Mouse (Mus musculus) heart, postnatal 14 days (tissue): ENCODE measurements around the gene Cracr2a. TPM values are rescaled to one million over a fixed set of nuclear protein-coding genes. Genes with fewer than 3 reads are reported as not detected.
A peak's percentile ranks its signal among the peaks of the same experiment; 100 is the strongest.

Source experiments
- DNase-seq, 2 experiments: peaks; one replicate each; pipeline ENCODE4 v3.0.0; 2021 to 2022
- intact Hi-C: fragments of 180-260 bp; cut with DNase I; formaldehyde crosslinking; loops from one replicate; pipeline ENCODE4 v1.15.1; 2025
- total RNA-seq, 2 experiments: library from RNA; stranded (reverse); gene quantifications; 2 replicates each; pipeline ENCODE4 v1.2.3; 2021

The Cracr2a gene
- total RNA-seq, 2 experiments from 2014 or later, result 1.4 to 2.6 TPM

DNA sequence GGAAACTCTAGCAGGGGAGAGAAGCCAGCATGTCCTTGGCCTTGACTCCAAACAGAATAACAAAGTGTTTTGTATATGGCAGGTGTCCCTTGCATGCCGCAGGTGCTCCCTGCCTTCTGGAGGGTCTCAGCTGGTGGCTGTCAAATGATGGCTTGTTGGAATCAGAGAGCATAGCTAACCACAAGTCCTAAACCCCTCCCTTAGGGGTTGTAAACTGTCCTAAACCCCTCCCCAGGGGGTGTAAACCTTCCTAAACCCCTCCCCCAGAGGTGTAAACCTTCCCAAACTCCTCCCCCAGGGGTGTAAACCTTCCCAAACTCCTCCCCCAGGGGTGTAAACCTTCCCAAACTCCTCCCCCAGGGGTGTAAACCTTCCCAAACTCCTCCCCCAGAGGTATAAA, 55.5 kb downstream of the Cracr2a start:
- intact Hi-C loops, result loop anchor here (1.0 to 2.0 kb wide), 2 partner anchors 304 to 328 kb away; no protein-coding TSS in a partner anchor
- DNase-seq, result no peak

DNA sequence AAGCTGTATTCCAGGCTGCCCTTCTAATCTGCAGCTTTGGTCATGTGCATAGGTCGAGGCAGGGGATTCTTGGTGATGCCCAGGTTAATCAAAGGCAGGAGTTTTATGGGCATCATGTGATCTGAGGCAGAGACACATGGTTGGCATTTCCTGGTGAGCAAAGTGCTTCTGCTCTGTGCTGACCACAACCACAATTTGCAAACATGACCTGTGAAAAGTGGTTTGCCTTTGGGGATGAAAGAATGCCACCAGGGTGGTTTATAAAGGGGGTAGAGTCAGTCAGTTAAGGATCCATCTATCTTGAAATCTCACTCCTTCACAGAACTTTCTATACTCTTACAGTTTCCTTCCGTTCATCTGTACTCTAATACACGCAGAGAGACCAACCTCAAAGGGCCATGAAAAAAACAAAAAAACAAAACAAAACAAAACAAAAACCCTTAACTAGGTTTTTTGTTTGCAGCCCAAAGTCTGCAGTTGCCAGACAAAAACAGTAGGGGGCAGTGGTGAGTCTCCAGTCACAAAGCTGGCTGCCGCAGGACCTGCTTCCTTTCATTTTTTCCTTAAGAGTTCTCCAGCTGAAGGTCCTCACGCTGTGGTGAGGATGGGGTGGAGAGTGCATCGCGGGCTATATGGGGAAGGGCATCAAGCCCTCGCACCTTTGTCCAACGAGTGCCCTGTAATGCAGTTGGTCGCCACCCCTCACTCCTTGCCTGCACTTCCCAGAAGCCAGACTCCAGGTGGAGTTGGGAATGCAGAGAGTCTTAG, 56.3 kb downstream of the Cracr2a start:
- peak; percentile 22 to 49 for DNase-seq
- intact Hi-C loops, result loop anchor here (1.0 to 2.0 kb wide), 2 partner anchors 303 to 327 kb away; no protein-coding TSS in a partner anchor

DNA sequence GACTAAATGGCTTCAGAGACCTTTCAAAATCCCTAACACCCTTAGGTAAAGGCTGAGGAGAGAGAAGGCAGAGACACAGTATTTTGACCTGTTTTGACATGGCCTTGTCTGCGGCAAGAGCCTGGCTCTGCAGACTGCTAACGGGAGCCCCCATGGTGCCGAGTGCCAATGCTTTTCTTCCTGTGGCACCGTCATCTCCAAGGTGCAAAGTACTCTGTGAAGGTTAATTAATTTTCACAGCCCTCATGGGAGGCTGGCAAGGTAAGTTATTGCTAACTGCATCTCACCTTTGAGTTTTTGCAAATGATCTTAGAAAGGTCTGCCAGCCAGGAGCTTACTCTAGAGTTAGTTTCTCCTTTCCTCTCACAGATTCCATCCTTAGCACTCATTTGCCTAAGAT, 57.5 kb downstream of the Cracr2a start:
- no peak for DNase-seq
- intact Hi-C loops, result no loop called here

DNA sequence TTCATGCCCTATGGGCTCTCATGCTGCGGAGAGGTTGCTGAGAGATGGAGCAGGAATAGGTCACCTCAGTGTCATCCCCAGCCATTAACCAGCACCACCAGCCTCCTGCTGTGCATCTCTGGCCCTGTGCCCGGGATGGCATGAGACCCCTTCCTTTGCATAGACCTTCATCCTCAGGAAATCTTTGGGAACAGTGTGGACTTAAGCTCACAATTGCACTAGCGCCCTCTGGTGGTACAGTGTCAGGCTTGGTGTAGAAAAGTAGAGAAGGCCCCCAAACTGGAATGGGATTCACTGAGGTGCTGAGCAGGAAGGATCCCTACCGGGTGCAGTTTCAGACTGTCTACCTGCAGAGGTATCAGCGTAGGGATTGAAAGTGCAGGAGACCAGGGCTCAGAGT, 64.0 kb downstream of the Cracr2a start:
- peak; percentile 51 to 72 for DNase-seq
- intact Hi-C loops, result loop anchor here (2.0 kb wide), 1 partner anchor 82 kb away; no protein-coding TSS in a partner anchor

DNA sequence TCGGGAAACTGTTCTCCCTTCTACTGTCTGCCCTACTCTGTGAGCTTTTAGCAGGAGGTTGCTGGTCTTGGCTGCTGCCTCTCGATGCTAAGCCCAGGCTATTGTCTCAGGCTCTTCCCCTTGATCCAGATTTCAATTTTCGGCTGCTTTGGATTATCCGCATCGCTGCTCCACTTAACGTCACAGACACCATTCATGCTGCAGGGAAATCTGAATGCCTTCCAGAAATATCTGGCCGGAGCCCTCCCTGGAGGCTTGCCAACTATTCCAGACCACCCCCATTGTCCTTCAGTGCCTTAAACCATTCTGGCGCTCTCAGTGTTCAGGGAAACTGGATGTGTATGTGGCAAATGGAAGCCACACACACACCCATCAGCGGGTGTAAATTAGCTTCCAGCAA, 66.3 kb downstream of the Cracr2a start:
- intact Hi-C loops, result no loop called here
- DNase-seq, result no peak

DNA sequence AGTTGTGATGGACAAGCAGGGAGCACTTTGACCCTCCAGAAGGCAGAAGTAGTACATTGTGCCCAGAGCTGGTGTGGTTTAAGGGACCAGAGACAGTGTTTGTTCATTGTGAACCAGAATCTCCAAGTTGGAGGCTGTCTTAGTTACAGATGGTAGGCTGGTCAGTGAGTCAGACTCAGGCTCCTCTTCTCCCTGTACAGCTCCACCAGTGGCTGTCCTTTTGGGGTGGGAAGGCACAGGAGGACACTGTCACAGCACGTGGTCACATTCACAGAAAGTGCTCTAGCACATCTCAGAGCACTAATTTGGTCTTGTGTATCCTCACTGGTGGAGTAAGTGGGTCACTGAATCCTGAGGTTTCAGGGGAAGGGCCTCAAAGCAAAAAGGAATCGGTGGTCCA, 68.1 kb downstream of the Cracr2a start:
- no peak for DNase-seq
- intact Hi-C loops, result no loop called here

DNA sequence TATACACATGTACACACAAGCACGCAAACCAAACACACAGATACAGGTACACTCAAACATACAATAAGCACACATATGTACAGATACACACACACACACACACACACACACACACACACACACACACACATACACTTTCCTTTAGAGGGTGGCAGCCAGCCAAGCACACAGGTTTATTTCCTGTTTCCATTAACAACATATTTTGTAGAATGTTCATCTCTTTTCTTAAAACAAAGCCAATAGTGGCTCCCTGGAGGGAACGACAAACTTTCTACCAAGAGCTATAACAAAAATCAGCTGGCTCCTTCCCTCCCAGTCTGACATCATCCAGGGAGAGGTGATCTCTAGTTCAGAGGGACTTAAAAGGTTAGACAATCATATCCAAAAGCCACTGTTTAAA, 73.7 kb downstream of the Cracr2a start:
- no peak for DNase-seq
- intact Hi-C loops, result no loop called here

DNA sequence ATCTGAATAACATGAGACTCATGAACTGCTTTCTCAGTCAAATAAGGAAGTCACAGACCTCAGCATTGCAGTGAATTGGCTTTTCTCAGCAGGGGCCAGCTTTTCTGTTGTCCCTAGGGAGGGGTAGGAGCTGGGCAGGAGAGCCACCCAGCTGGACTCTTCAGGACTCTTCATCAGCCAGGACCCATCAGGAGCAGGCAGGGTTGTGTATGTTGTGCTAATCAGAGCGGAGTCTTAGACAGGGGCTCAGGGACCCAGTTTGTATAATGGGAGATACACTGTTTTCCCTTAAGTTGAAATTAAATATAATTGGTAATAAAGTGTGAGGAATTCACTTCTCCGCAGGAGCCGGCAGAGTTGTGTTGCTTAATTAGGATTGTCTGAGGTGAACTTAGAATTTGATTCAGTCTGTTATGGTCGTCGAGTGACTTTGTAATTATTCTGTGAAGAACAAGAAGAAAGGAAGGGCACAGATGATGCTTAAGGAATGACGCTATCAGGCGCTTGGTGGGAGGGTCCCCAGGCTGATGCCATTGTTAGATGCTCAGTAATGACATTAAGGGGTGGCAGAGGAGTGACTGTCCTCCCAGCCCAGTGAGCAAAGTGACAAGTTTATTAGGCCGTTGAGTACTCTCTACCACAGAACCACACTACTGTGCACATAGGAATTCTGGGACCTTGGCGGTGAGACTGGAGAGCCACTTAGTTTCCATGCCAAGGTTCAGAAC, 74.5 kb downstream of the Cracr2a start:
- DNase-seq, result no peak
- intact Hi-C loops, result no loop called here

DNA sequence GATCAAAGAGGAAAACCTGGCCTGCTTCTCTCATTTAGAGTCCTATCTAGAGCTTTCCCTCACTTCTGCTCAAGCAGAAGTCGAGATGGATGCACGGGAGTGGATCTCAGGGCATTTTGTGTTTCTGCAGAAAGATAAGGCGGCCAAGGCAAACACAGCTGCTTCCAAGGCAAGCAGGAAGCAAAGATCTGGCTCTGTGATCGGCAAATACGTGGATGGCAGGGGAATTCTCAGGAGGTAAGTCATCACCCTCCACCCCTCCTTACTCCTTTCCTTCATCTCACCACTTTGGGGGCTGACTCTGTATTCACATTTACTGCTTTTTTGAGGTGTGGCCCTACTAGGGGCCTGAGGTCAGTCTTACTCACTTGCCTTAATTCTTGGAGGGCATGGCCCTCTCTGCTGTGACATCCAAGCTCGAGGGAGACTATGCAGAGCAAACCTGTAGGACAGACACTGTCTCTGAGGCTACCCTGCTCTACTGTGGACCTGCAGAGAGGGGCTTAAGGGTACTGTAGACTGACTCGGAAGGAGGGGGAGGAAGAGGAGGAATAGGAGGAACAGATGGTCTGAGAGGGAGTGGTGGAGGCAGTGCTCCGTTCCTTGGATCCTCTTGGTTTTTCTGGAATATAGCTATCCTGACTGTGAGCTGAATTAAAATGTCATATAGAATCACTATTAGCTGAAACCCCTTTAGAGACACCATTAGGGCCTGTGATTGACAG, 80.1 kb downstream of the Cracr2a start:
- intact Hi-C loops, result no loop called here
- DNase-seq, result no peak

DNA sequence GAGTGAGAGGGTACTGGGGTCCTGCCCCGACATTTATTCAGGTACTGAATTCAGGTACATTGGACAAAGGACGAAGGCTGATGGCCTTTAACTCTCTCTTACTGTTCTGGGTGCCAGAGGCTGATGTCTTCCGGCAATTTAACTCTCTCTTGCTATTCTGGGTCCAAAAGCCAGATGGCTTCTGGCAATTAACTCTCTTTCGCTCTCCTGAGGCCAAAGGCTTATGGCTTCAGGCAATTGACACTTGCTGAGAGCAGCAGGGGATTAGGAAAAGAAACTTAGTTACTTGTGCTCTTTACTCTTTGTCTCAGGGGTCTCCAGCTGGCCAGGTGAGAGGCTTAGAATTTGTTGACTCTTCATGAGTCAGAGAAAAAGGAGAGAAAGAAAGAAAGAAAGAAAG, 94.8 kb downstream of the Cracr2a start:
- intact Hi-C loops, result no loop called here

DNA sequence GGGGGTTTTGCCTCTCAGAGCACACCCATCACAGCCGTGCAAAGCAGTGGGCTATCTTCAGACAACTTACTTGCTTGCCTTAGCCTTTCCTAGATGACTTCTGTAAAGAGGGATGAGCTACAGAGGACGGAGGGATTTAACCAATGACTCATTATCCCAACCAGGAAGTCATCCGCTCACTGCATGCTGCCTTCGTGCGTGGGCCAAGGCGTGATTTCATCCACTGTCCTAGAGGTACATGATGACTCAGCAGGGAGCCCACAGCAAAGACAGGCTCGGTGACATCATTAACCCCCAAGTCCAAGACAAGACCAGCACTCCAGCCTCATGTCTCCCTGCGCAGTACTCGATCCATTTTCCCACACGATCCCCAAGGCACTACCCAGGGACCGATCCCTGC, 96.0 kb downstream of the Cracr2a start:
- intact Hi-C loops, result no loop called here
- no peak for DNase-seq

More for the DNA sequence above, 94.8 kb downstream of the Cracr2a start:
- DNase-seq, result no peak

DNA sequence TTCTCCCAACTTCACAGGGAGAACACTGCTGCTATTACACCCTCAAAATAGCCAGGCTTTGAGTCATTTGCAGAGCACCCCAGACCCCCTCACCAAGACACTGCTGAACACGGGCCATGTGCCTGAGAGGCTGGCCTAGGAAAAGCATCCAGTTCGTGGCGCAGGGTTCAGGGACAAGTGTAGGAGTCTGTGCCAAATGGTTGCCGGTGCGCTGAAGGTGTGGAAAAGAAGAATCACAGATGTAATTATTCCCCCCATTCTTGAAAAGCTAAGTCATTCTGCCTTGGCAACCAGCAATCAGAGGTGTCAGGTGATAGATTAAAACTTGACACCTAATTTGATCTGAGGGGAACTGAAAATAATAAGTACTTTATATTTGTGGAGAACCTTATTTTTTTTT, 98.3 kb downstream of the Cracr2a start:
- intact Hi-C loops, result no loop called here
- DNase-seq, result no peak

DNA sequence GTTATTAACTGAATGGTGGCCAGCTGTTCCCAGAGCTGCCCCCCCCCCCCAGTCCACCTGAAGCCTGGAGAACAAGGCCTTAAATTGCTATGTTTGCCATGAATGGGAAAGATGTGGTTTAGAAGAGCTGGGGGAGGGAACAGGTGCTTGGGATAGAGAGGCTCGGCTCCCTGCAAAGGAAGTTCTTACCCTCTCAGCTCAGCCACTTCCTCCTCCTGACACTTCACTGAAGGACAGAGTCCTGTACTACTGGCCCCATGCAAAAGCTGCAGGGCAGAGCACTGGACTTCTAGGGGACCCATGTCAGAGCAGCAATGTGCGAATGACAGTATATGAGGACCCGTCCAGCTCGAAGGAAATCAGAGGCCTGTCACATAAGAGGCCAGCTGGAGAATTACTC, 98.8 kb downstream of the Cracr2a start:
- intact Hi-C loops, result no loop called here

DNA sequence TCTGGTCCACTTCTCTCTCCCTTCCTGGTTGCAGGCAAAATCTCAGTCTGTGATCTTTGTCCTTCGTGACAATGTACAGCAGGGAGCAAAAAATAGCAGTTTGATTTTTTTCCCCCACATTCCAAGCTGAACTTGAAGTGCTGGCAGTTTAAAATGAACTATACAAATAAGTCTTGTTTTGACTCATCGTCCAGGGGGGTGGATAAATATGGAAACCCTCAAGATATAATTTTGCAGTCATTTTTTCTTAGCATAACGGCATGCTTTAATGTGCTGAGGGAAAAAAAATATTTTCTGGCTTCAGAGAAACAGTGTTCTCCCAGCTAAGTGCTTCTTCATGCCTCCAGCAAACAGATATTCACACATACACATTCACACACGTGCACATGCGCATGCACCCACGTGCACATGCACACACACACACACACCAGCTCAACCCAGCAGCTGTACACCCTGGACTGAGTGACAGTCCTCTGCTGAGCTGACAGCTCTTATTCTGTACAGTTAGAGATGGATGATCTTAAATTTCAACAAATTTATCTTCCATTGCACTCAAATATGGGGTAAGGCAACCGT, 100.7 kb downstream of the Cracr2a start:
- DNase-seq, result no peak
- intact Hi-C loops, result no loop called here

More for the DNA sequence above, 98.8 kb downstream of the Cracr2a start:
- no peak for DNase-seq

DNA sequence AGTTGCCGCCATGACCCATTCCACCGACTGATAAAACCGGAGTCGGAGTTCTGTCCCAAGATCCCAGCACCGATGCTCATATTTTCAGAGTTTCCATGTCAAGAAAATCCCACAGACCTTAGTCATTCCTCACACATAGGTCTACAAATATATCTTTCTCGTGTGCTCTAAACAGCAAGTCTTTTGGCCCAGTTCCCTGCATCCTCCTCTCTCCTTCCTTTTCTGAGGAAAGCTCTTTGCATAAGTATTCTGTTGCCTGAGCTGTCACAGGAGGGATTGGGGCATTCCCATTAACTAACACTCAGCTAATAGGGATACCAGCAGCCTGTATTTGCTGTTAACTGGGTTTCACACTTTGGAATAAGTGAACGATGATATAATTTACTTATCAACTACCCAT, 102.1 kb downstream of the Cracr2a start:
- DNase-seq, result no peak
- intact Hi-C loops, result no loop called here

DNA sequence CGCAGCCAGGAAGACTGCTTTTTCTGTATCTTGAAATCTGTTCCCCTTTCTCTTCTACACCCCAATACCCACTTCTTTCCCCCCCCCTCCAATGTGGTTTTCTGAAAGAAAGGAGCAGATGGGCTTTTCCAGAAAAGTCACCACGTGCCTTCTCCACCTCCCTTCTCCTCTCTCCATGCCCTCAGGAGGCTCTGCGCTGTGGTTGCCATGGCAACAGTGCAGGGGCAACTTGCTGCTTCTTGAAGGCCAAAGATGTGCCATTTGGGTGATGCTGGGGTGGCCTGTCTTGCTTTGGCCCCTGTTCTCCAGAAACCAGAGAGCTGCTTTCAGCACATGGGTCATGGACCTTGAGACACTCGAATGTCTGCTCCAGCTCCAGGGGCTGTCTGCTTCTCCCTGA, 108.2 kb downstream of the Cracr2a start:
- intact Hi-C loops, result no loop called here

DNA sequence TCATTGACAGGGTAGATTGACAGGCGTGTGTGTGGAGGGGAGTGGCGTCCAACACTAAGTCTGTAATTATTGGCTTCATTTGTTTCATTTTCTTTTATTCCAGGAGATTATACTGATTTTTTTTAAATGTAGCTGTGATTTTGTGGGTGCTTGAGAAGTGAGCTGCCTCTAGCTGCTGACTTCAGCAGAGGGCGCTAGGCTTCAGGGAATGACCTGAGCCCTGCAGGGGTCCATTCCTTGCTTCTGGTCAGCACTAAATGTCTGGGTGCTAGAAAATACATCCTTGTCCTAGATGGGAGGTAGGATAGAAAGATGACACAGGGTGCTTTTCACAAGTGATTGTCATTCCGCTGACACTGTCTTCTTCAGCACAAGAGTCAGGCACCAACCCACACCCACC, 108.9 kb downstream of the Cracr2a start:
- DNase-seq, result no peak
- intact Hi-C loops, result no loop called here

More for the DNA sequence above, 108.2 kb downstream of the Cracr2a start:
- no peak for DNase-seq

DNA sequence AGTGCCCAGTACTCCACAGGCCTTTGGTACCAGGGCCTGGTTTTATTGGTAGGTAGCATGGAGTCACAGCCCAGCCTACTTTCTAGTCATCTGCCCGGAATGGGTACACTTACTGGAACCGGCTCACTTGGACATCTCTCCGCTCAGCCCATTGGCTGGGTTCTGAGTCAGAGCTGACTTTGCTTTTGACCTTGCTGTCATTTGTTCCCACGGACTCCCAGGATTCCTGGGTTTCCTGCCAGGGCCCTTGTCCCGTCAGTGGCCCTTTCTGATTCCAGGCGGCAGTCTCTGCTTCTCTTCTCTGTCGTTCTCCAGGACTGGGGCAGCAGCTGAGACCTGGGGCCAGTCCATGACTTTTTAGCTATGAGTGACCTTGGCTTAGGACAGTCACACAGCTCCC, 110.9 kb downstream of the Cracr2a start:
- intact Hi-C loops, result no loop called here
- DNase-seq, result no peak

DNA sequence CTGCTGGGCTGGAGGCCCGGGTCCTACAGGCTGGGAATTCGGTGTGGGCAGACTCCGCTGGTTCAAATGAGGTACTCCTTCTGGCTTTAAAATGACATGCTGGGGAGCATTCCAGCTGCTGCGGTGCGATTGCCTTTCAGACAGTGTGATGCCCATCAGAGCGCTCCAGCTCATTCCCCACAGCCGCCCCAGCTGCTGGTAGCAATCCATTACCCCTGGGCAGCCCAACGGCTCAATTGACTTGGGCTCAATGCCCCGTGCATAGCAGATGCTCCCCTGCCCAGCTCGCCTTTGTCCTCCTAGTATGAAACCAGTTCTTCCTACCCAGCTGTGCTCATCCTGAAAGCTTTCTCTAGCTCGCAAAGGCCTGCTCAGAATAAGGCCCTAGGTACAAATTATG, 115.7 kb downstream of the Cracr2a start:
- no peak for DNase-seq
- intact Hi-C loops, result no loop called here

DNA sequence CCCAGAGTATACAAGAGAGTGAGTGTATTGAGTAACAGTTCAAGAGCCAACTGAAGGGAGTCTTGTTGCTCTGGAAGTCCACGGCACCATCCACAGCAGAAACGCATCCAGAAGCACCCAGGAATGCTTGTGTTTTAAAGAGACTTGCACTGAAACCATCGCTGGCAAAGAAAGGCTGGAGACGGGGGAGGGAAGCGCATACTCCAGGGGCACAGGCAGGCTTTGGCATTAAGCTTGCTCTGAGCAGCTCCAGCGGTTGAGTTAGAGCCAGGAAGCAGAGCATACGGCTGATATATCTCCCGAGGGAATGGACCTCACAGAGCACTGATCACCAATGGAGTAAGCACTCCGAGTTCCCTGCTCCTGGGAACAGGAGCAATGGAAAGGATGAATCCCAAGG, 117.2 kb downstream of the Cracr2a start:
- intact Hi-C loops, result no loop called here
- DNase-seq, result no peak

DNA sequence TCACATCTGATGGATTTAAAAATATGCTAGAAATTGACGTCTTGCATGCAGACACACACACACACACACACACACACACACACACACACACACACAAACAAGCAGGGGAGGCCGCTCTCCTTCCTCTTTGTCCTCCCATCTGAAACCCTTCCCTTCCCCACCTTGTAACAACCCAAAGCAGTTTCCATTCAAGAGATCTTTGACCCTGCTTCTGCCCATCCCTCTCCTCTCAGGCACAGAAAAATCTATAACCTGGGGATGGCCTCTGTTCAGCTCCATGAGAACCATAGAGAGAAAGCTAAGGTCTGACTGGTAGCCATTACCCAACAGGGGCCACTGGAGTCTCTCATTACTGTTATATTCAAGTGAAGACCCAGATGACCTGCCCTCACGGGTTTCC, 117.9 kb downstream of the Cracr2a start:
- intact Hi-C loops, result no loop called here
- DNase-seq, result no peak
